Mouse (Mus musculus) cortical plate, adult 2 months (tissue): ENCODE measurements around the gene Fam166a.

Experiments used
- CTCF ChIP-seq: fragments of 200-500 bp; IDR thresholded peaks from 2 replicates; pipeline ENCODE4 v1.5.1; 2011; ENCODE audit warnings: mild to moderate bottlenecking, control low read depth, low read length; ENCODE audit not compliant: insufficient read depth; ENCODE audit errors: extremely low read depth
- POLR2A ChIP-seq: fragments of 200-500 bp; IDR thresholded peaks from 2 replicates; pipeline ENCODE4 v1.6.1; 2011; ENCODE audit warnings: mild to moderate bottlenecking, low read length, control low read depth; ENCODE audit not compliant: insufficient read depth; ENCODE audit errors: extremely low read depth

DNA sequence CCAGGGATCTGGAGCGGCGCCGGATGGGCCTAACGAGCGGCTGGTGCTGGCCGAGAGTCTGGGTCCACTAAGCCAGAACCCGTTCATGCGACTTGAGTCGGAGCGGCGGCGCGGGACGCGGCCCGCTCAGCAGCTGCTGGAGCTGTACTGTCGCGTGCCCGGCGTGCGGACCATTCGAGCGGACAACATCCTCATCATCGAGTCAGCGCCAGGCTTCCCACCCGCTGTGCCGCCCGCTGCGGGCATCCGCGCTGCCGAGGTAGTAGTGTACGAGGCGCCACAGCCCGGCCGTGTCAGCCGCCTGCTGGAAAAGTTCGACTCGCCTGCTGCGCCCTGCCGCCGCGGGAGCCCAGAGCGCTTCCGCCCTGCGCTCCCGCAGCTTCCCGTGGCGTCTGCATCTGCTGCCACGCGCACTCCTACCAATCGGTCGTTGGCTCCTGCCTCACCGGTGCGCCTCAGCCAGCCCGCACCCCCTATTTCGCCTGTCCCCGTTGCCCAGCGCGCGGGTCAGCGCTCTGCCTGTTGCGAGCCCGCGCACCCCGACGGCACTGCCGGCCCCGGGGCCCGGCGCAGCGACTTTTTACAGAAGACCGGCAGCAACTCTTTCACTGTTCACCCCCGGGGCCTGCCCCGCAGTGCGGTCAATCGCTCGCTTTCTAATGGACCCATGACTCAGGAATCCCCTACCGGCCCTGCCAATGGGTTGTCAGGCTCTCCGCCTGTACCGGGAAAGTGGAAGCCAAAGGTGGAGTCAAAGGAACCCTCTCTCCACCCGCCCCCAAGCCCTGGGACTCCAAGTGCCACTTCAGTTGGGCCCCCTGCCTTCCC lies 44.5 kb downstream of the Fam166a start:
- TF ChIP-seq POLR2A (no peak), CTCF (no peak)
